Mouse (Mus musculus): ENCODE results near the gene 2310003L06Rik. TPM values are rescaled to one million over a fixed set of nuclear protein-coding genes. Genes with fewer than 3 reads are reported as not detected.

2310003L06Rik gene
- polyA plus RNA-seq, 1 experiment from 2014 or later: not detected

DNA sequence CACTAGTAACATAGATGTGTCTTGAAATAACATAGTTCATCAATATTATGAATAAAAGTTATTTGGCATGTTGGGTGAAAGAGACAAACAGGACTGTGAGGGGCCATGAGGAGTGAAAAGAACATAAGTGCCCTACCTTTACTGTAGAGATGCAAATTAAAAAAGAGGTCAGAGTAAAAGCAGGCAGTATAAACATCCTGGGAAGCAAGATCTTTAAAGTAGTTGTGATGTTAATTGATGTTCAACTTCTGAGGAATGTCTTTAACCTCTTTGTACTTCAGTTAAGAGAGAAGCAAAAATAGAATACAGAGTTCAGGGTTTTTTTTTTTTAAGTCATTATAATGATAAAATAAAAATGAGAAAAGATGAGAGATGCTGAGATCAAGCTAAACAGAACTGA lies 36.0 kb downstream of the 2310003L06Rik start:
- ATAC-seq (ENCODE audit: low FRiP score, low TSS enrichment): no peak
- Histone ChIP-seq H3K9ac (ENCODE audit: low read depth, low read length) (no peak overlapping the region), H3K4me1 (ENCODE audit: control insufficient read depth, insufficient read depth, low read length) (no peaks in the 10 kb centered on the region), H3K4me3 (ENCODE audit: low read length) (no peak overlapping the region), H3K9me3 (ENCODE audit: control insufficient read depth, low read length) (no peaks in the 10 kb centered on the region), H3K4me2 (replicated peaks; ENCODE audit: low read depth, low read length) (no peak overlapping the region), H3K27me3 (ENCODE audit: control insufficient read depth, insufficient read depth, low read length) (no peaks in the 10 kb centered on the region), H3K27ac (ENCODE audit: low read depth, low read length) (no peak overlapping the region), H3K36me3 (ENCODE audit: control insufficient read depth, insufficient read depth, low read length) (no peaks in the 10 kb centered on the region)

Other genes with a start within 250 kb of the 2310003L06Rik start
- not detected in 2 replicates for gene Csn1s2a, start 194.9 kb upstream of the 2310003L06Rik start, polyA plus RNA-seq (2014; fragmentation: Nextera tagmentation; extraction: Ambion mirVana)
- gene Csn1s2b, start 161.4 kb upstream of the 2310003L06Rik start, polyA plus RNA-seq (2014; fragmentation: Nextera tagmentation; extraction: Ambion mirVana): not detected in 2 replicates
- gene Prr27, start 143.8 kb upstream of the 2310003L06Rik start, polyA plus RNA-seq (2014; fragmentation: Nextera tagmentation; extraction: Ambion mirVana): not detected in 2 replicates
- not detected in 2 replicates for gene Odam, start 84.4 kb upstream of the 2310003L06Rik start, polyA plus RNA-seq (2014; fragmentation: Nextera tagmentation; extraction: Ambion mirVana)
- gene Csn3, start 43.9 kb upstream of the 2310003L06Rik start, polyA plus RNA-seq (2014; fragmentation: Nextera tagmentation; extraction: Ambion mirVana): 0.70 and 1.2 TPM in 2 replicates
- not detected in 2 replicates for gene Gm28434, start 58 bp downstream of the 2310003L06Rik start, polyA plus RNA-seq (2014; fragmentation: Nextera tagmentation; extraction: Ambion mirVana)
- gene Cabs1, start 10.0 kb downstream of the 2310003L06Rik start, polyA plus RNA-seq (2014; fragmentation: Nextera tagmentation; extraction: Ambion mirVana): not detected in 2 replicates
- not detected in 2 replicates for gene Smr3a, start 33.1 kb downstream of the 2310003L06Rik start, polyA plus RNA-seq (2014; fragmentation: Nextera tagmentation; extraction: Ambion mirVana)
- not detected in 2 replicates for gene Smr2, start 117.1 kb downstream of the 2310003L06Rik start, polyA plus RNA-seq (2014; fragmentation: Nextera tagmentation; extraction: Ambion mirVana)
- not detected in 2 replicates for gene Gm11116, start 142.1 kb downstream of the 2310003L06Rik start, polyA plus RNA-seq (2014; fragmentation: Nextera tagmentation; extraction: Ambion mirVana)
- not detected in 2 replicates for gene Gm11115, start 184.6 kb downstream of the 2310003L06Rik start, polyA plus RNA-seq (2014; fragmentation: Nextera tagmentation; extraction: Ambion mirVana)